Mouse (Mus musculus) intestine, postnatal 0 days (tissue): ENCODE measurements at regions not wholly inside any gene's neighbourhood (a gene's known extent, or its start where the extent isn't known, plus 50 kb on each side); places are given as distances from the start of the nearest gene placed in this dataset.
A peak's percentile ranks its signal among the peaks of the same experiment; 100 is the strongest.

Source experiments
- ATAC-seq: fragments of 200-750 bp; cut with Nextera tagmentation; 2 replicates; pipeline ENCODE4 v1.8.0; 2017; ENCODE audit warnings: mild to moderate bottlenecking, moderate TSS enrichment, moderate library complexity
- H3K27ac ChIP-seq: fragments of 300-500 bp; sonication (generic); 2 replicates; pipeline ENCODE4 v1.5.1; 2014; ENCODE audit warnings: mild to moderate bottlenecking, low read depth, low read length, moderate library complexity
- H3K27me3 ChIP-seq: fragments of 300-500 bp; sonication (generic); replicated peaks from 2 replicates; pipeline ENCODE4 v1.6.1; 2014; ENCODE audit warnings: low read length, mixed read lengths; ENCODE audit not compliant: control insufficient read depth, insufficient read depth
- H3K36me3 ChIP-seq: fragments of 300-500 bp; sonication (generic); 2 replicates; pipeline ENCODE4 v1.6.1; 2014; ENCODE audit warnings: mild to moderate bottlenecking, moderate library complexity; ENCODE audit not compliant: control insufficient read depth, insufficient read depth
- H3K4me1 ChIP-seq: fragments of 300-500 bp; sonication (generic); replicated peaks from 2 replicates; pipeline ENCODE4 v1.6.1; 2014; ENCODE audit warnings: antibody characterized with exemption, low read length, mixed read lengths; ENCODE audit not compliant: control insufficient read depth, insufficient read depth
- H3K4me2 ChIP-seq: fragments of 300-500 bp; sonication (generic); replicated peaks from 2 replicates; pipeline ENCODE4 v1.6.1; 2014; ENCODE audit warnings: low read depth, mild to moderate bottlenecking, moderate library complexity
- H3K4me3 ChIP-seq: fragments of 300-500 bp; sonication (generic); 2 replicates; pipeline ENCODE4 v1.5.1; 2014; ENCODE audit warnings: low read depth, low read length
- H3K9ac ChIP-seq: fragments of 300-500 bp; sonication (generic); 2 replicates; pipeline ENCODE4 v1.6.1; 2014; ENCODE audit warnings: mild to moderate bottlenecking, low read depth, low read length
- H3K9me3 ChIP-seq: fragments of 300-500 bp; sonication (generic); 2 replicates; pipeline ENCODE4 v1.6.1; 2016; ENCODE audit warnings: mixed run types; ENCODE audit not compliant: control insufficient read depth
- CTCF ChIP-seq: sonication (generic); IDR thresholded peaks from 2 replicates; pipeline ENCODE4 v1.5.1; 2016; ENCODE audit warnings: low read depth, mild to moderate bottlenecking, control low read depth, antibody characterized with exemption, moderate library complexity
- WGBS: fragments of 180-500 bp; shearing (Covaris S2); extraction: QIAGEN DNeasy Blood & Tissue Kit; methylation state at CpG from one replicate; pipeline ENCODE4 v1.1.7; 2014; 5-methylcytosine and 5-hydroxymethylcytosine counted together

DNA sequence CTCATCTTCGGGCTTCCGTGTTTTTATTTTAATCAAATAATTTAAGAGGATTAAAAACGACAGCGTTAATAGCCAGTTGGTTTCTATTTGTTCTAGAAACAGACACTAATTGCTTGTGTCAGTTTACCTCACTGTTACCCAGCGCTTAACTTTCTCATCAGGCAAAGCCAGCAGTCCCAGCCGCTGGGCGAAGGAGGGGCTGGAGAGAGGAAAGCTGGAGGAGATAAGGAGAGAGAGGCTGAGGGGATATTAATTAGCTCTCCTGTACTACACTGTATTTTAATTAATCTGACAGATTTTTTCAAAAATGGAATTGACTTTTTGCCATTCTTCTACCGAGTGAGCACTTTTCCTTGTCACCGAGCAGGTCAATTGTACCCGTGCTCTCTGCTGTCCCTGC is 559.5 kb upstream of the Mki67 start:
- WGBS: 83% methylated on average over 10 of the region's 10 CpGs
- no peak overlapping the region for H3K27ac ChIP-seq

GRCm38 (mm10) chr7:136283770-136284169 is 567.6 kb upstream of the Mki67 start:
- Histone ChIP-seq H3K27me3 (no peaks in the 10 kb centered on the region), H3K4me3 (no peak overlapping the region), H3K36me3 (no peaks in the 10 kb centered on the region), H3K27ac (no peak overlapping the region), H3K4me2 (no peak overlapping the region), H3K9ac (no peak overlapping the region), H3K9me3 (no peaks in the 10 kb centered on the region), H3K4me1 (no peaks in the 10 kb centered on the region)
- 90% methylated on average over 6 of the region's 6 CpGs for WGBS
- TF ChIP-seq CTCF: no peak
- no peak for ATAC-seq

More for the DNA sequence above, 559.5 kb upstream of the Mki67 start:
- no peaks in the 10 kb centered on the region for H3K4me1 ChIP-seq
- H3K9me3 ChIP-seq: no peaks in the 10 kb centered on the region
- no peaks in the 10 kb centered on the region for H3K36me3 ChIP-seq
- no peak for ATAC-seq
- no peak overlapping the region for H3K4me2 ChIP-seq
- no peaks in the 10 kb centered on the region for H3K27me3 ChIP-seq
- no peak for TF ChIP-seq CTCF
- H3K9ac ChIP-seq: no peak overlapping the region
- H3K4me3 ChIP-seq: no peak overlapping the region

GRCm38 (mm10) chr7:136285606-136286005 is 569.4 kb upstream of the Mki67 start:
- H3K27ac ChIP-seq: no peak overlapping the region
- H3K27me3 ChIP-seq: no peaks in the 10 kb centered on the region
- no peak for ATAC-seq
- no peaks in the 10 kb centered on the region for H3K4me1 ChIP-seq
- no peak overlapping the region for H3K4me3 ChIP-seq
- TF ChIP-seq CTCF: 0 out of 2 replicates have a peak, but pooled peaks have one; percentile 22
- H3K4me2 ChIP-seq: no peak overlapping the region
- H3K36me3 ChIP-seq: no peaks in the 10 kb centered on the region
- no peaks in the 10 kb centered on the region for H3K9me3 ChIP-seq
- WGBS: 89% methylated on average over 1 of the region's 1 CpGs
- no peak overlapping the region for H3K9ac ChIP-seq

DNA sequence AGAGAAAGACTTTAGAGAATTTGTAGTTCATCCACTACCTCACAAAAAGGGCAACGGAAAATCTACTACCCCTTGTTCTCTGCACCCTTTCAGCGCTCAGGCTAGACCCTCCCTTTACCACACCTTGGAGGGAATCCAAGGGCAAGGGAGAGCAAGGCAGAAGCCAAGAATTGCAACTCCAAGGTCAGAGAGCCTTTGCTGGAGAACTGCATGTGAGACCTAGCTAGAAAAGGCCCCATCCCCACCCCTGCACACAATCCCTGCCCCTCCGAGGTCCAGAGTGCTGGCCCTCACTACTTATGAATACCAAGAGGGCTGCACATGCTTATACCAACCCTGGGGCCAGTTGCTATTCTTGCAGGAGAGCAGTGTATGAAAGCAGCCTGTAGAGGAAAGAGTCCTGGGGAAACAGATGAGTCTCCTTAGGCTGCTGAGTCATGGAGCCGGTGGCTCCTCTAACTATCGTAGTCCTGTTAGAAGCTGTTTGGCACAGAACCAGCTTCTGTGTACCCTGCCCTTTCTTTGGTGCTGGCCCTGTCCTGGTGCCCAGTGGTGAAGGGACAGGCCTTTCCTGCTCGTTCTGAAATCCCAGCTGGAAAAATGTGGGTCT is 577.5 kb upstream of the Mki67 start:
- WGBS: 63% methylated on average over 6 of the region's 6 CpGs
- no peak overlapping the region for H3K9ac ChIP-seq
- no peak for ATAC-seq

GRCm38 (mm10) chr7:136294445-136294844 is 578.3 kb upstream of the Mki67 start:
- Histone ChIP-seq H3K36me3 (no peaks in the 10 kb centered on the region), H3K27ac (no peak overlapping the region), H3K27me3 (no peaks in the 10 kb centered on the region), H3K4me1 (no peaks in the 10 kb centered on the region), H3K9ac (no peak overlapping the region), H3K4me3 (no peak overlapping the region), H3K4me2 (no peak overlapping the region), H3K9me3 (no peaks in the 10 kb centered on the region)
- no peak for ATAC-seq
- TF ChIP-seq CTCF: peak; percentile 83
- WGBS: 43% methylated on average over 4 of the region's 4 CpGs

More for the DNA sequence above, 577.5 kb upstream of the Mki67 start:
- Histone ChIP-seq H3K9me3 (no peaks in the 10 kb centered on the region), H3K27ac (no peak overlapping the region), H3K36me3 (no peaks in the 10 kb centered on the region), H3K4me3 (no peak overlapping the region), H3K4me2 (no peak overlapping the region), H3K27me3 (no peaks in the 10 kb centered on the region), H3K4me1 (no peaks in the 10 kb centered on the region)
- no peak for TF ChIP-seq CTCF

- Histone ChIP-seq H3K36me3 (no peaks in the 10 kb centered on the region), H3K27ac (no peak overlapping the region), H3K4me3 (no peak overlapping the region), H3K27me3 (no peaks in the 10 kb centered on the region), H3K4me2 (no peak overlapping the region), H3K9me3 (no peaks in the 10 kb centered on the region), H3K4me1 (no peaks in the 10 kb centered on the region), H3K9ac (no peak overlapping the region)
- WGBS: 92% methylated on average over 2 of the region's 2 CpGs
- peak; percentile 49 for TF ChIP-seq CTCF
- no peak for ATAC-seq
Observed at GRCm38 (mm10) chr7:136297901-136298513, 581.8 kb upstream of the Mki67 start.

GRCm38 (mm10) chr7:136306137-136306536 is 588.3 kb upstream of the Mgmt start:
- no peak overlapping the region for H3K27ac ChIP-seq
- no peak for ATAC-seq
- no peak overlapping the region for H3K4me3 ChIP-seq
- no peaks in the 10 kb centered on the region for H3K27me3 ChIP-seq
- H3K4me1 ChIP-seq: no peaks in the 10 kb centered on the region
- 66% methylated on average over 4 of the region's 4 CpGs for WGBS
- no peaks in the 10 kb centered on the region for H3K36me3 ChIP-seq
- H3K9ac ChIP-seq: no peak overlapping the region
- no peaks in the 10 kb centered on the region for H3K9me3 ChIP-seq
- peak; percentile 49 for TF ChIP-seq CTCF
- no peak overlapping the region for H3K4me2 ChIP-seq
